8 mouse cellular contexts compared by ENCODE assay signal in genomic region chr7:126760956-126761355, GRCm38 (mm10). TPM values are rescaled to one million over a fixed set of nuclear protein-coding genes. Genes with fewer than 3 reads are reported as not detected.
DNase-seq lines count a peak whose midpoint lies in the region; ATAC-seq lines count a peak whose summit lies in the region.

No protein-coding gene starts in this region.

- no peak for DNase-seq in heart, postnatal 25 days (ENCODE audit: low spot score)
- DNase-seq in Muller cell, postnatal 12 days (ENCODE audit: inconsistent ontology term), result peak; percentile 67
- DNase-seq in embryo, embryonic 10 days (ENCODE audit: low spot score), result no peak
- no peak for DNase-seq in urinary bladder, postnatal 36 days (ENCODE audit: low spot score in 2 of 2)
- no peak for DNase-seq in left cerebral cortex, postnatal 14 days (ENCODE audit: low spot score in 2 of 2)

- intact Hi-C loops in heart, postnatal 25 days (cut with DNase I), result no loop called here
- intact Hi-C loops in left cerebral cortex, postnatal 14 days (cut with DNase I), result loop anchor here (5.0 kb wide), 1 partner anchor 59 kb away; no protein-coding TSS in a partner anchor

- 61% methylated on average over 4 of the region's 4 CpGs for WGBS in heart, embryonic 11.5 days (ENCODE audit: insufficient replicate concordance)
- WGBS in forebrain, embryonic 15.5 days, result 74% methylated on average over 4 of the region's 4 CpGs
- 52% methylated on average over 4 of the region's 4 CpGs for WGBS in liver, embryonic 15.5 days (ENCODE audit: insufficient replicate concordance)

- H3K9ac ChIP-seq in heart, embryonic 11.5 days (ENCODE audit: low read depth, low read length), result peak overlapping the region; percentile 6; the same call in 1 of the 2 replicates
- H3K9ac ChIP-seq in forebrain, embryonic 15.5 days (replicated peaks), result peak overlapping the region; percentile 88; the same call in 1 of the 2 replicates
- H3K9ac ChIP-seq in liver, embryonic 15.5 days, result no peak overlapping the region

- peaks cover 25% of the 10 kb centered on the region for H3K4me1 ChIP-seq in heart, embryonic 11.5 days (ENCODE audit: control insufficient read depth, insufficient read depth, low read length)
- peaks cover 39% of the 10 kb centered on the region for H3K4me1 ChIP-seq in forebrain, embryonic 15.5 days
- peaks cover 60% of the 10 kb centered on the region for H3K4me1 ChIP-seq in liver, embryonic 15.5 days (replicated peaks)

- no peaks in the 10 kb centered on the region for H3K9me3 ChIP-seq in heart, embryonic 11.5 days (replicated peaks; ENCODE audit: control insufficient read depth, low read length)
- H3K9me3 ChIP-seq in forebrain, embryonic 15.5 days, result no peaks in the 10 kb centered on the region
- no peaks in the 10 kb centered on the region for H3K9me3 ChIP-seq in liver, embryonic 15.5 days (replicated peaks)

- H3K4me3 ChIP-seq in heart, embryonic 11.5 days (ENCODE audit: low read depth, low read length), result peak overlapping the region; percentile 83
- peak overlapping the region; percentile 91 for H3K4me3 ChIP-seq in forebrain, embryonic 15.5 days
- H3K4me3 ChIP-seq in liver, embryonic 15.5 days (replicated peaks), result no peak overlapping the region

- peaks cover 11% of the 10 kb centered on the region for H3K36me3 ChIP-seq in heart, embryonic 11.5 days (ENCODE audit: control insufficient read depth, insufficient read depth, low read length)
- H3K36me3 ChIP-seq in forebrain, embryonic 15.5 days, result peaks cover 31% of the 10 kb centered on the region
- H3K36me3 ChIP-seq in liver, embryonic 15.5 days (replicated peaks), result peaks cover 29% of the 10 kb centered on the region

- peak overlapping the region; percentile 96 for H3K4me2 ChIP-seq in heart, embryonic 11.5 days
- peak overlapping the region; percentile 79 for H3K4me2 ChIP-seq in forebrain, embryonic 15.5 days (replicated peaks)
- H3K4me2 ChIP-seq in liver, embryonic 15.5 days, result peak overlapping the region; percentile 89

- no peaks in the 10 kb centered on the region for H3K27me3 ChIP-seq in heart, embryonic 11.5 days (ENCODE audit: control insufficient read depth, insufficient read depth, low read length)
- H3K27me3 ChIP-seq in forebrain, embryonic 15.5 days, result no peaks in the 10 kb centered on the region
- H3K27me3 ChIP-seq in liver, embryonic 15.5 days, result no peaks in the 10 kb centered on the region

- no peak for ATAC-seq in heart, embryonic 11.5 days (replicated peaks; ENCODE audit: insufficient number of reproducible peaks, low FRiP score, low TSS enrichment)
- ATAC-seq in forebrain, embryonic 15.5 days (replicated peaks), result no peak
- ATAC-seq in liver, embryonic 15.5 days (ENCODE audit: insufficient read depth), result no peak

- H3K27ac ChIP-seq in heart, embryonic 11.5 days (ENCODE audit: low read depth, low read length), result peak overlapping the region; percentile 69
- H3K27ac ChIP-seq in forebrain, embryonic 15.5 days (replicated peaks), result peak overlapping the region; percentile 90
- H3K27ac ChIP-seq in liver, embryonic 15.5 days (replicated peaks), result peak overlapping the region; percentile 84

RNA-seq across cellular contexts. Expression of gene Mapk3, which starts 1.6 kb away (rescaled TPM):
- 48.2 and 52.1 TPM in 2 replicates for polyA plus RNA-seq in heart, embryonic 11.5 days (2014; fragmentation: Nextera tagmentation; extraction: Ambion mirVana)
- total RNA-seq in heart, postnatal 25 days (2021), result 10 to 100 TPM; 56.5 to 59.8 TPM
- polyA plus RNA-seq in forebrain, embryonic 15.5 days (2015; fragmentation: Nextera tagmentation; extraction: Ambion mirVana), result 101 and 102 TPM in 2 replicates
- 20.0 and 23.5 TPM in 2 replicates for polyA plus RNA-seq in liver, embryonic 15.5 days (2015; fragmentation: Nextera tagmentation; extraction: Ambion mirVana)
- total RNA-seq in left cerebral cortex, postnatal 14 days (2021), result 100 to 1,000 TPM; 209 to 214 TPM

RNA-seq across cellular contexts. Expression of gene Gdpd3, which starts 5.2 kb away (rescaled TPM):
- polyA plus RNA-seq in heart, embryonic 11.5 days (2014; fragmentation: Nextera tagmentation; extraction: Ambion mirVana), result 0.92 and 1.4 TPM in 2 replicates
- total RNA-seq in heart, postnatal 25 days (2021), result 1 to 10 TPM; 1.6 to 2.1 TPM
- polyA plus RNA-seq in forebrain, embryonic 15.5 days (2015; fragmentation: Nextera tagmentation; extraction: Ambion mirVana), result 1.5 and 1.7 TPM in 2 replicates
- polyA plus RNA-seq in liver, embryonic 15.5 days (2015; fragmentation: Nextera tagmentation; extraction: Ambion mirVana), result 0.74 and 0.84 TPM in 2 replicates
- total RNA-seq in left cerebral cortex, postnatal 14 days (2021), result 1 to 10 TPM; 2.0 to 2.5 TPM

RNA-seq across cellular contexts. Expression of gene Ypel3, which starts 15.8 kb away (rescaled TPM):
- polyA plus RNA-seq in heart, embryonic 11.5 days (2014; fragmentation: Nextera tagmentation; extraction: Ambion mirVana), result 79.6 and 84.9 TPM in 2 replicates
- 10 to 100 TPM; 63.7 to 74.0 TPM for total RNA-seq in heart, postnatal 25 days (2021)
- 207 and 213 TPM in 2 replicates for polyA plus RNA-seq in forebrain, embryonic 15.5 days (2015; fragmentation: Nextera tagmentation; extraction: Ambion mirVana)
- 103 and 119 TPM in 2 replicates for polyA plus RNA-seq in liver, embryonic 15.5 days (2015; fragmentation: Nextera tagmentation; extraction: Ambion mirVana)
- 100 to 1,000 TPM; 247 to 269 TPM for total RNA-seq in left cerebral cortex, postnatal 14 days (2021)

RNA-seq across cellular contexts. Expression of gene Tbx6, which starts 20.3 kb away (rescaled TPM):
- polyA plus RNA-seq in heart, embryonic 11.5 days (2014; fragmentation: Nextera tagmentation; extraction: Ambion mirVana), result 0.31 and 0.45 TPM in 2 replicates
- total RNA-seq in heart, postnatal 25 days (2021), result under 1 TPM; 0.34 to 0.70 TPM
- 0.41 and 0.65 TPM in 2 replicates for polyA plus RNA-seq in forebrain, embryonic 15.5 days (2015; fragmentation: Nextera tagmentation; extraction: Ambion mirVana)
- polyA plus RNA-seq in liver, embryonic 15.5 days (2015; fragmentation: Nextera tagmentation; extraction: Ambion mirVana), result 0.50 and 0.79 TPM in 2 replicates
- under 1 TPM; 0.51 to 0.92 TPM for total RNA-seq in left cerebral cortex, postnatal 14 days (2021)

RNA-seq across cellular contexts. Expression of gene Ppp4c, which starts 31.3 kb away (rescaled TPM):
- 204 and 213 TPM in 2 replicates for polyA plus RNA-seq in heart, embryonic 11.5 days (2014; fragmentation: Nextera tagmentation; extraction: Ambion mirVana)
- total RNA-seq in heart, postnatal 25 days (2021), result 10 to 100 TPM; 32.7 to 33.1 TPM
- 215 TPM in 2 replicates for polyA plus RNA-seq in forebrain, embryonic 15.5 days (2015; fragmentation: Nextera tagmentation; extraction: Ambion mirVana)
- polyA plus RNA-seq in liver, embryonic 15.5 days (2015; fragmentation: Nextera tagmentation; extraction: Ambion mirVana), result 107 and 113 TPM in 2 replicates
- 10 to 100 TPM; 48.9 to 49.6 TPM for total RNA-seq in left cerebral cortex, postnatal 14 days (2021)
